Mouse (Mus musculus) embryo, embryonic 9.5 days (tissue): ENCODE data around the gene Zfp108.
"Not testable (repeated sequence)": the region's sequence is repeated elsewhere in the genome, so short reads cannot be mapped to it uniquely, and the experiment has no call there.

Experiments
- DNase-seq: peaks from one replicate; pipeline ENCODE4 v3.0.0-alpha.2; 2017; ENCODE audit errors: extremely low spot score

Gene Zfp108

DNA sequence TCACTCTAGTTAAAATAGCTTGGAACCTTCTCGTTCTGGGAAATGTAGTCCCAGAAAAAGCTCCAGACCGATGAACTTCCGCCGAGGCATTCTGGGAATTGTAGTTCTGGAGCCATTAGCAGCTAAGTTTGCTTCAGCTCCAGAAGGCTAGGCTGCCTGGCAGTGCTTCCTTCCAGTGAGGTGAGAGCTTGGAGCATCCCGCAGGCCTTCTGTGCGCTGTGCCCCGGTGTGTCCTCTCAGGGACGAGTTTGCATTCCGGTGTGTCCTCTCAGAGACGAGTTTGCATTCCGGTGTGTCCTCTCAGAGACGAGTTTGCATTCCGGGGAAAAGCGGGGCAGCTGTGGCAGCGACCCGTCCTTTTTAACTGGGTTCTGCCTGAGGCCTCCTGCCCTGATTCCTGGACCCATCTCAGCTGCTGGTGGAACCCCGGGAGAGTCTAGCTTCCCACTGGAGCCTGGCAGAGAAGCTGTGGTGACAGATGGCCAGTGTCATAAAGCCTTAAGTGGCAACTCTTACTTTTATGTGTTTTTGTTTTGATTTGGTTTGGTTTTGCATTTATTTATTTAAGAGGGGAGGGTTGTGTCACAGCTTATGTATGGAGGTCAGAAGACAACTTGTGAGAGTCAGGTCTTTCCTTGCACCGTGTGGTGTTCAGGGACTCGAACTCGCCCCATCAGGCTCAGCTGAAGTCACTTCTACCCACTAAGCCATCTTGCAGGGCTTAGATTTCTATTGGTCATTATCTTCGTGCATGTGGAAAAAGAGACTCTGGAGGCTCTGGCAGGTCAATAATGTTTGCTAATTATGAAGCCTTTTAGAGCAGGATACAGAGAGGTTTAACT, at the start of gene Zfp108:
TSS of gene Zfp108 (plus strand) at position 162 of the 842 bp plus-strand sequence.
- DNase-seq = peak; percentile 80

DNA sequence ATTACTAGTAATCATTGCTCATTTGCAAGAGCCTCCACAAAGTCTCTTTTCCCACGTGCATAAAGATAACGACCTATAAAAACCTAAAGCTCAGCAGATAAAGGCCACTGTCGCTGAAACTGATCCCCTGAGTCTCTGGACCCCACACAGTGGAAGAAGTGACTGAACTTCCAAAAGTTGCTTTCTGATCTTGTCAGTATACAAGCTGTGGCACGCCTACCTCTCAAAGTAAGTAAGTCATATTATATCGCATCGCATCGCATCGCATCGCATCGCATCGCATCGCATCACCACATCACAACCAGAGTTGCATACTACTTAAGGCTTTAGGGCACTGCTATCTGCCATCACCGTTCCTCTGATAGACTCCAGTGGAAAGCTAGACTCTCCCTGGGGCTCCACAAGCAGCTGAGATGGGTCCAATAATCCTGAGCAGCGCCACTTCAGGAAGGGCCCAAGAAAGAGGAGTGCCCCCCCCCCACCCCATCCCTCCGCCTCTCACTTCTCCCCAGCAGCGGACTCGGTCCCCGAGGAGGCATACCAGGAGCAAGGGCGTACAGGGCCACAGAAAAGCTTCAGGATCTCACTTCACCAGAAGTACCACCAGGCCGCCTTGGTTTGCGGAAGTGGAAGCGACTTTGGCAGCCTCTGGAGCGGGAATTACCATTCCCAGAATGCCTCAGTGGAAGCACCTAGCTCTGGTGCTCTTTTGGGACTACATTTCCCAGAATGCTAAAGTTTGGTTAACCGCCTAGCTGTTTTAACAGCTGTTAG, 46.9 kb upstream of the Zfp108 start:
- peak; percentile 72 for DNase-seq

DNA sequence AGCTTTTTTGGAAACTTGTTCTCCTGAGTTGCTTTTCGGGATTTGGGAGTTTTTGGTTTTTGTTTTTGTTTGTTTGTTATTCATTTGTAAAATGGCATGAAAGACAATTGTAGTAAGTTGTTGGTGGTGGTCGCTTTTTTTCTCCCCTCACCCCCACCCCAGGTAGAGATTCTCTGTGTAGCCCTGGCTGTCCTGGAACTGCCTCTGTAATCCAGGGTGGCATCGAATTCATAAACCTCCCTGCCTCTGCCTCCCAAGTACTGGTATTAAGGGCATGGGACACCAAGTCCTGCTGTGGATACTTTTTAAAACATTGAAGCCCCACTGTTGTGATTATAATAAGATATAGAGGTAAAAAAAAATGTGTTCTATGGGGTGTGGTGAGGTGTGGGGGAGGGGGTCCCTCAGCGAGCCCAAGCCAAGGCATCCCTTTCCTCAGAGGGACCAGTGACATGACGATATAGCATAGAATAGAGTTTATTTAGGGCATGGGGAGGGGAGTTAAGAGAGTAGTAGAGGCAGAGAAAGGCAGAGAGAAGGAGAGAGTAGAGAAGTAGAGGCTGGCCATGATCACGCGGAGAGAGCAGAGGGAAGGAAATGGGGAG, 46.2 kb upstream of the Zfp108 start:
- DNase-seq = no peak

DNA sequence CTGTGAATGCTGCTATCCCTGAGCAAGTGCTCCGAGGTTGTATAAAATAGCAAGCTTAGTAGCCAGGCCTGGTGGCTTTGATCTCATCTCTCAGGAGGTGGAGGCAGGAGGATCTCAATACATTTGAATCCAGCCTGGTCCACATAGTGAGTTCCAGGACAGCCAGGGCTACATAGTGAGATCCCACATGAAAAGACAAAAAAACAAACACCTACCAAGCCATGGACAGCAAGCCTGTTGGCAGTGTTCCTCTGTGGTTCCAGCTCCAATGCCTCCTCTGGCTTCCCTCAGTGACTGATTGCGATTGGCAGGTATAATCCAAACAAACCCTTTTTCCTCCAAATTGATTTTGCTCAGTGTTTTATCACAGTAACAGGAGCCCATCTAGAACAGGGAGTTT, 44.3 kb upstream of the Zfp108 start:
- DNase-seq = no peak

DNA sequence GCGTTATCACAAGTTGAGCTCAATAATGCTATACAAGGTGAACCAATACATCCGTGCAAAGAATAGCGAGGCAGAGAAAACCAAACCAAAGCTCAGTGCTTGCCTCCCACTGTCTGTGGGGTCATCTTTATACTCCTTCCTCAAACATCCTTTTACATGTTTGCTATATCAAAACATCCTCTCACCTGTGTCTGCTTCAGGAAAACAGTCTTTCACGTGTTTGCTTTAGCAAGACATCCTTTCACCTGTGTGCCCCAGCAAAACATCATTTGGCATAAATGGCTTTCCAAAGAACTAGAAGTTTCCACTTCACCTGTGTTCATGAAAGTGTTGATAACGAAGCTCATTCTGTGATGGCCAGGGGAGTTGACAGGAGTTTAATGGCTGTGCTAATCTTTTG, 43.3 kb upstream of the Zfp108 start, which contains the start of gene Zfp111:
TSS of gene Zfp111 (minus strand) at position 101 of the 400 bp plus-strand sequence.
- DNase-seq = no peak

DNA sequence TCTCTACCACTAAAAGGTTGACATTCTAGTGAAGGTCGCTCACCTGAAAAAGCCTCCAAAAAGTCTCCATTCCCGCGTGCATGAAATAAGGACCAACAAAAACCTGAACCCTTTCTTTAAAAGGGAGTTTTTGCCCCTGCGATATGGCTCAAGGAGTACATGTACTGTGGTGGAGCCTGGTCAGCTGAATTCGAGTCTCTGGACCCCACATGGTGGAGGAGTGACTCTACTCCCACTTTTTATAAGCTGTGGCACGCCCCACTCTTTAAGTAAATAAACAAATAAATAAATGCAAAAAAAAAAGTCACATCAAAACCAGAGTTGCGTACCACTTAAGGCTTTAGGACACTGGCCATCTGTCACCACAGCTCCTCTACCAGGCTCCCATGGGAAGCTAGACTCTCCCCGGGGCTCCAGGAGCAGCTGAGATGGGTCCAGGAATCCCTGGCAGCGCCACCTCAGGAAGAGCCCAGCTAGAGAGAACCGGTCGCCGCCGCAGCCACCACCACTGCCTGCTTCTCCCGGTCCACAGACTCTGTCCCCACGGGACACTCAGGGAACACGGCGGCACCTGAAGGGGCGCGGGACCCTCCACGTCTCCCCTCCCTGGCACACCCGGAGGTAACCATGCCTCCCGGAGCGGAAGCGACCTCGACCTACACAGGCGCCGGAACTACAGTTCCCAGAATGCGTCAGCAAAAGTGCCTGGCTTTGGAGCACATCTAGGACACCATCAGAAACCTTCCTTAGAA, 17.4 kb upstream of the Zfp108 start, which contains the start of gene Zfp109:
TSS of gene Zfp109 (minus strand) at position 521 of the 752 bp plus-strand sequence.
- peak; percentile 72 for DNase-seq

DNA sequence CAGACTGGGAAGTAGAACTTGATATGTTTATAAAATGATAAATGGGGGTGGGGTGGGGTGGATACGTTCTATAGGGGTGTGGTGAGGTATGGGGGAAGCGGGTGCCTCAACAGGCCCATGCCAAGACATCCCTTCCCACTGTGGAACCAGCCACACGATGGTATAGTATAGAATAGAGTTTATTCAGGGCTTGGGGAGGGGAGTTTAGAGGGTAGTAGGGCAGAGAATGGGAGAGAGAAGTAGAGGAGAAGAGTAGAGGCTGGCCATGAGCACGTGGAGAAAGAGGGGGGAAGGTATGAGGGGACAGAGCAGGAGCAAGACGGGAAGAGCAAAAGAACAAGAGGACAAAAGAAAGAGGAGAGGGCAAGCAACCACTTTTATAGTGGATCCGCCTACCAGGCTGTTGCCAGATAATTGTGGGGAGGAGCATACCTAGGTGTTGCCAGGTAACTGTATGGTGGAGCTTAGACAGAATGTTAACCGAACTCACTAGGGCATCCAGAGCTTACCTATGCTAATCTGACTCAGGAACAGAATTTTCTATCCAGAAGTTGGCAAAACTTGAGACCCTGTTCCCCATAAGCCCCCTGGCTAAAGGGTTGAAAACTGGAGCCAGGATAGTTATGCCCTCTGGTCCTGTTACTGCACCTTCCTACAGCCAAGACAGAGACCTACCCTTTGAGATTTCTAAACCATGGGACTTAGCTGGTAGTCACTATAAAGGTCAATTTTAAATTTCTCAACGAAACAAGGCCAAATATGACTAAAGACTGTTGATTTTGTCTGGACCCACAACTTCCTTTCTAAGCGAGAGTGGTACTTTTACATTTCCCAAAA, 597 bp upstream of the Zfp108 start:
- DNase-seq = no peak

DNA sequence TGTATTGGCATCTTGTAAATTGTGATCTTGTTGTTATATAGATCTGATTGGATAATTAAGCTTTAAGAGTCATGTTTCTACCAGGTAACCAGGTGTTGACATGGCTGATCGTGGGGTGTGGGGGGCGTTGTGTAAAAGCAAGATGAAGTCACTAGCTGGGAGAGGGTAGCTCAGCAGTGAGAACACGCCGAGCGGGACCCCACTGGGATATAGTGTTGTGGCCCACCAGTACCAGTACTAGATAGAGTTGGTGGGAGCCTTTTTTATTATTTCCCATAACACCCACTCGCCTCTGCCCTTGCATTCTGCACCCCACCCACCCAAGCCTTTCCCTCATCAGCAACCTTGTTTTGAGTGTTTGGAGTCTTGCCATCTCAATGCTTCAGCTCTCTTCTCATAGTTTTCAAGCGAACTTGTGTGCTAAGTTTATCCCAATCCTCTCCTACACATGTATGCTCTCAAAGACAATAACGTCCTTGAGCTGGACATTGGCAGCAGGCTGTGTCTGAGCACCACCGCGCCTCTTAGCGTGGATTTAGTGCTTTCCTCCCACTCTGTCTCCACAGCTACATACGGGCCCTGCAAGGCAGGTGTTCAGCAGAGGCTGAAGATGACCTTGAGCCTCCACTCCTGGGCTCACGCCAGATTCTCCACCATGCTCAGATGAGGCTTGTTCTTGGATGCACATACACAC, 4.9 kb downstream of the Zfp108 start:
- DNase-seq = no peak

DNA sequence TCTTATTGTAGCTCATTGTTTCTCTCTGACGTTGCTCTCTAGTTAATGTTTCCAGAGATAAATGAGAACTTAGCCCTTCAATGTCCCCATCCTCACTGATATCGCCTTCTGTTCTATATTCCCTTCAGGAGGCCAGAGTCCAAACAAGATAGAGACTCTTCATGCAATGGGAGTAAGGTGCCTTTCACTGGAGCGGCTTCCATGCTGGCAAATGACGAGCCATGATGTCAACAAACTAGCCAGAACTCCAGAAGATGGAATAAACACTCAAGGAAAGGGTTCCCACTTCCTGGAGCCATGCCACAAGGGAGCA, 5.4 kb downstream of the Zfp108 start:
- DNase-seq = no peak

DNA sequence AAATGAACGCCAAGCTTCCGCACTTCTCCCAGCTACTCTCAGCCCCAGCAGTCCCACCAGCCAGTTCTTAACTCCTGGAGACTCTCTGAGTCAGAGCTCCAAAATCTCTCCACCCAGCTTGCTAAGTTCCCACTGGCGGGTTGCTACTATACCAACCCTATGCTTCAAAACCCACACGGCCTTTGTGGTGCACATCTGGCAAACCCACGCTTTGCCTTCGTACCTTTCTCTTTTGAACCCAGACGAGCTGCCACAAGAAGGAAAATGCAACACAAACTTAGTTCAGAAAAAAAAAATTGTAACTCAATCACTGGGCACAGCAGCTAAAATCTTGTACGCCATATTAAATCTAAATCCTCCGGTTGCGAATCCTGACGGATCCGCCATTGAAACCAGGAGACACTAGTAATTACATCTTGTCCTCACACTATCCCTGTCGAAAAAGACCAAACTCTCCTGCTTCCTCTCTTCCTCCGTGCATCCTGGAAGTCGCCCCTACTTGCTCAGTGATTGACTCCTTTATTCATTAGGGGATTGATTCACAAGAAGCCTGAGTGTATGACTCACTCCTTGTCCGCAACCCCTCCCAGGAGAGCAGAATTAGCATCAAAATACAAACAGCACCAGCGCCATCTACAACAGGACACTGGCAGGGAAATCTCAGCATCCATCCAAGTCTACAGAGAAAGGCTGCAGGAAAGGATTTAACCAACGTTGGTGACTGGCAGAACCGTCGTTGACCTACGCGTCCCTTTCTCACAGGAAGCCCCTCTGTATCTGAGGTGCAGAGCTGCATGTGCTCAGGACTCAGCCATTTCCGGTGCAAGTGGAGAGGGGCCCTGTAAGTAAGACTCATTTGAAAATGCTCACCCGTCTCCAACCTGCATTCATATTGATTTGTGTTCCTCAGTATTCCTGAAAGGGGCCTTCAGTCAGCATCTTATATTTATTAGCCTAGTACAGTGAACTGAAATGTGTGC, 13.9 kb downstream of the Zfp108 start:
- DNase-seq = no peak

DNA sequence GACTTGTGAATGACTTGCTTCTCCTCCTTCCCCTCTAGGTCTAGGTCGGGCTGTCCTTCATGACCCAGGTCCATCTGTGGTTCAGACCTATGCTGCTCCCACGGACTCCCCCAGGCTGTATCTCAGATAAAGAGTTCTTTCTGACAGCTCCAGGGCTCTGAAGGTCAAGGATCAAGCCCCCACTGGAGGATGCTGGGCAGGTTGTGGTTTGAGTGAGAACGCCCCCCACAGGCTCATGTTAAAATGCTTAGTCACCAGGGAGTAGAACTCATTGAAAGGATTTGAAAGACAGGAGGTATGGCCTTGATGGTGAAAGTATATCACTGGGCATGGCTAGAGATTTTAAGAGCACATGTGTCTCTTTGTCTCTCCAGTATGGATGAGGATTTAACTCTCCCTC, 14.7 kb downstream of the Zfp108 start:
- no peak for DNase-seq

DNA sequence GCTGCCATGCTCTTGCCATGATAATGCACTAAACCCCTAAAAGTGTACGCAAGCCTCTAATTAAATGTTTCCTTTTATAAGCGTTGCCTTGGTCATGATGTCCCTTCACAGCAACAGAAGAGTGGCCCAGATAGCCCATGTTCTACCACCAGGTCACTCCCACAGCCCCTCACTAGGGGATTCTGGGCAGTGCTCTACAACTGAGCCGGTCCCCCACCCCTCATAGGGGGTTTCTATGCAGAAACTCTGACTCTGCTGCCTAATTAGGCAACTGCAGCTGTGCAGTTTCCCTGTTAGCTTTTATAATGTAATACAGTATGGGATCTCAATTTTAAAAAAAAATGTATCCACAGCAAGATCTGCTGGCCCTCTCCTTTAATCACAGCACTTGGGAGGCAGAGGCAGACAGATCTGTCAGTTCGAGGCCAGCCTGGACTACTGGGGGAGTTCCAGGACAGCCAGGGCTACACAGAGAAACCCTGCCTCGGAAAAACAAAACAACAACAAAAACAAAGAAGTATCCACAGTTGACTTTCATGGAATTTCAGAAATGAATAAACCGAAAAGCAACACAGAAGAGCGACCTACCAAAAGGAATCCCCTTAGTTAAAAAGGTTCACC, 15.2 kb downstream of the Zfp108 start:
- no peak for DNase-seq

DNA sequence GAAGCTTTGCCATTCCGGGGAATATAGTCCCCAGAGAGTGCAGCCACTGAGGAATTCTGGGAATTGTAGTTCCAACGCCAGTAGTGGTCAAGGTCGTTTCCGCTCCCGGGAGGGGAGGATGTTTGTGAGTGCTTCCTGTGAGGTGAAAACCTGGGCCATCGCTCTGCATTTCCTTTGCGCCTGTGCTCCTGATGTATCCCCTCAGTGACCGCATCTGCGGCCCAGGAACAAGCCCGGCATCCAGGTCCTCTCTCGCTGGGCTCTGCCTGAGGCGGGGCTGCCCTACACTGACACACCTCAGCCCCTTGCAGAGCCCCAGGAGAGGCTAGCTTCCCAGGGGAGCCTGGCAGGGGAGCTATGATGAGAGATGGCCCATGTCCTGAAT, 15.7 kb downstream of the Zfp108 start, which contains the start of gene Zfp93:
TSS of gene Zfp93 (plus strand) at position 133 of the 385 bp plus-strand sequence.
- DNase-seq = peak; percentile 84

DNA sequence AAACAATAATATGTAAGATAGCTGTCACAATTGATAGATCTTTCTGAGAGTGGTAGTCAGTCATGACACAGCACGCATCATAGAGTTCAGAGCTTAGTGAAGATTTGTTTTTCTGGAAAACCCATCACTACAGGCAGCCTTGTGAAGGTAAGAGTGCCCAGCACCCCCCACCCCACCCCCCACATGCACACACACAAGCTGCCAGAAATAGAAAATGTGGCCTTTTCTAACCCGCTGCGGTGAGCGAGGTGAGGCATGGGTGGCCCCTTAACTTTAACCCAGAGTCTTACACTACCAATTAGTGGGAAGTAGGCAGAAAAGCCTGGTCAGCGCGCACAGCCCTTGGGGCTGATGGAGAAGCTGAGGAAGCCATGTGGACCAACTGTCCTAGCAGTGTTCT, 16.6 kb downstream of the Zfp108 start:
- DNase-seq = no peak

DNA sequence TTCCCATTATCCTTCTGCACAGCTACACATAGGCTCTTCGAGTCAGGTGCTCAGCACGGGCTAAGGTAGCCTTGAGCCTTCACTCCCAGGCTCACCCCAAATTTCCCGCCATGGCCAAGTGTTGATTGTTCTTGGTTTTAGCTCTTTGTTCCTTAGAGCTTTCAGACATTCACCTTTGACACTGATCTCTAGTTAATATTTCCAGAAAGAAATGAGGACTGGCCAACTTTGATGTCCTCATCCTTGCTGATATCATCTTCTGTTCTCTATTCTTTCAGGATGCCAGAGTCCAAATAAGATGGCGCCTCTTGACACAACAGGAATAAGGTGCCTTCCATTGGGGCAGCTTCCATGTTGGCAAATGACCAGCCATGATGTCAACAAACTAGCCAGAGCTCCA, 19.9 kb downstream of the Zfp108 start:
- DNase-seq = no peak

DNA sequence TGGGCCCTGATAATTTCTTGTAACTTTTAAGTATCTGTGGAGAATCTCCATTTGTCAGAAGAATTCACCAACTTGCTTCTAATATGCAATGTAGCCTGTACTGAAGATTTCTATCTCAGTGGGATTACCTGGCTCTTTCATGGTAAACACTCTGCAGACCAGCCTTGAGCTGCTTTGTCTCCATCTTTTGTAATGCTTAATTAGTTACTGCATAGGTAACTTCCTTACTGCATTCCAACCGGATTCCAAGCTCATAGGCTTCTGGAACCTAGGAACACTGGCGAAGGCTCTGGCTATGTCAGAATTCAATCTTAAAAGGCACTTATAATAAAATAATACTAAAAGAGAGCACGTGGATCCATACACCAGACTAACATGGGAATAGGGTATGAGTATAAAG, 24.2 kb downstream of the Zfp108 start:
- DNase-seq = not testable (repeated sequence)

DNA sequence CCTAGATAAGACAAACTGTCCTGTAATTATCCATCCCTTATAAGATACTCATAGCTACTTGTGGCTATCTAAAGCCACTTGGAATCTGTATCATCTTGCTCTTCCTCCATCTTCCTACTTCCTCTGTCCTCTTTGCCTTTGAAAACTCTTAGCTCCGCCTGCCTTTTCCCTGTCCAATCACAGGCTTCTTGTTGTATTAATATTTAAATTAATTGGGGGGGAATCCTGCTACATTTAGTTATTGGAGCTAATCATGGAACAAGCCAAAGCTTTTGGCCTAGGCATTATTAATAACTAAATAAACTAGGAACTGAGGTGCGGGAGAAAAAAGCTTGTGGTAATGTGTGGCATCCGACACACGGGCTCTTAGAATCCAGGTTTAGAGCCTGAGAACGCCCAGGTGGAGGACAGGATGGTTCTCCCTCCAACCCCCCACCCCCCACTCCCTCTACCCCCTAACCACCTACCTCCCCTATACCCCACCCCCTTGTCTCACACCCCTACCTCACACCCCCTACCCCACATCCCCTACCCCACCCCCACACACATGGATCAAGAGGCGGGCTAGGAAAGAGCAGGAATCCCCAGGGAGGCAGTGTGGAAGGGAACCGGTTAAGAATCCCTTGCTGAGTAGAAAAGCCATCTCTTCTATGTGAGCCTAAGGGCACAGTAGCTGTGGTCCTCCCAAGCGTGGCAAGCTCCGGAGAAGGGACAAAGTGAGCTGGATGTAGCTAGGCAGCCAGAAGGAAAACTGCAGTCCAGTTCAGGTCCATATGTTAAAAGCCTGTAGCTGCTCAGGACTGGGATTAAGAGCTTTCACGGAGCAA, 25.6 kb downstream of the Zfp108 start:
- DNase-seq = no peak

DNA sequence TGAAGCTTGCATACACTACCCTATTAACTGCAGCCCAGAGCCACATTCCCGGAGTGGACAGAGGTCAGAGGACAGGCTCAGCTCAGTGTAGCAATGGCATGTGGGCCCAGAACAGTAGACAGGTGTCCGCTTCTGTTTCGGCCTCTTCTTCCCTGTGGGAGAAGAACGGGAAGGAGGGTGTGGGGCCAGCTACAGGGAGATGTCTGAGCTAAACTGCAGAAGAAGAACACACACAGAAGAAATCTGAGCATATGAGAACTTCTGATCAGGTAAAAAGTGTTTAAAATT, 26.2 kb downstream of the Zfp108 start:
- no peak for DNase-seq
